Mouse (Mus musculus): ENCODE measurements around the gene Atp8b5. TPM values are rescaled to one million over a fixed set of nuclear protein-coding genes. Genes with fewer than 3 reads are reported as not detected.
A peak's percentile ranks its signal among the peaks of the same experiment; 100 is the strongest.

The Atp8b5 gene
- polyA plus RNA-seq, 1 experiment from 2014 or later, result 0.62 TPM

DNA sequence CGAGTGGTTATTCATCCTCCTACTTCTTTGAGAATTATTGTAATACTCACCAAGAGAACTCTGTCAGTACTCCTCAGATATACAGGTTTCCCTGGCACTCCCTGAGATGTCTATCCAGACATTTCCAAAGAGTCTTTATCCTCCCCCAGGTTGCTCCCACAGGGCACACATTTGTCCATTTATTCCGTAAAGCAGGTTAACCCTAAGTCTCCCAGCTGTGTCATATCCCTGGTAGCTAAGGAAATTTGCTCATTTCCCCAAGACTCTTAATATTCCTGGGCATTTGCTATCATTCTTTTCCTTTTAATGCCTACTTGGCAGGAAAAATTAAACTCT is 332 bp downstream of the Atp8b5 start:
- 19% methylated on average over 2 of the region's 2 CpGs for WGBS
- Histone ChIP-seq H3K27ac (ENCODE audit: low read depth) (no peak overlapping the region), H3K9ac (ENCODE audit: low read length) (no peak overlapping the region), H3K4me2 (ENCODE audit: low read length) (peak overlapping the region; percentile 45), H3K4me3 (ENCODE audit: low read depth, low read length) (peak overlapping the region; percentile 24; the same call in 1 of the 2 replicates), H3K9me3 (ENCODE audit: control insufficient read depth, low read length) (no peaks in the 10 kb centered on the region), H3K4me1 (replicated peaks; ENCODE audit: control insufficient read depth, insufficient read depth, low read length) (no peaks in the 10 kb centered on the region), H3K27me3 (replicated peaks; ENCODE audit: control insufficient read depth, insufficient read depth, low read length) (no peaks in the 10 kb centered on the region), H3K36me3 (ENCODE audit: control insufficient read depth, insufficient read depth, low read length) (no peaks in the 10 kb centered on the region)
- ATAC-seq (replicated peaks; ENCODE audit: low FRiP score, low TSS enrichment, low read depth) (no peak), DNase-seq (ENCODE audit: low spot score) (no peak)

DNA sequence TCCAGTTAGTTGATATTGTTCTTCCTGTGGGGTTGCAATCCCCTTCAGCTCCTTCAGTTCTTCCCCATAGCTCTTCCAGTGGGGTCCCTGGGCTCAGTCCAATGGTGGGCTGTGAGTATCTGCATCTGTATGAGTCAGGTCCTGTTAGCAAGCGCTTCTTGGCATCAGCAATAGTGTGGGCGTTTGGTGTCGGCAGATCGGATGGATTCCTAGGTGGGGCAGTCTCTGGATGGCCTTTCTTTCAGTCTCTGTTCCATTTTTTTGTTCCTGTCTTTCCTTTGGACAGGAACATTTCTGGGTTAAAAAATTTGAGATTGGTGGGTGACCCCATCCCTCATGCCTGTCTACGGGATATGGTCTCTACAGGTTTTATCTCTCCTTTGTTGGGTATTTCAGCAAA is 18.5 kb downstream of the Atp8b5 start:
- H3K9ac ChIP-seq (ENCODE audit: low read length), result no peak overlapping the region
- WGBS, result 97% methylated on average over 5 of the region's 5 CpGs
- no peaks in the 10 kb centered on the region for H3K4me1 ChIP-seq (replicated peaks; ENCODE audit: control insufficient read depth, insufficient read depth, low read length)
- ATAC-seq (replicated peaks; ENCODE audit: low FRiP score, low TSS enrichment, low read depth) (no peak), DNase-seq (ENCODE audit: low spot score) (no peak)
- H3K9me3 ChIP-seq (ENCODE audit: control insufficient read depth, low read length), result no peaks in the 10 kb centered on the region
- H3K36me3 ChIP-seq (ENCODE audit: control insufficient read depth, insufficient read depth, low read length), result no peaks in the 10 kb centered on the region
- no peak overlapping the region for H3K4me2 ChIP-seq (ENCODE audit: low read length)
- H3K4me3 ChIP-seq (ENCODE audit: low read depth, low read length), result no peak overlapping the region
- no peaks in the 10 kb centered on the region for H3K27me3 ChIP-seq (replicated peaks; ENCODE audit: control insufficient read depth, insufficient read depth, low read length)
- H3K27ac ChIP-seq (ENCODE audit: low read depth), result no peak overlapping the region

DNA sequence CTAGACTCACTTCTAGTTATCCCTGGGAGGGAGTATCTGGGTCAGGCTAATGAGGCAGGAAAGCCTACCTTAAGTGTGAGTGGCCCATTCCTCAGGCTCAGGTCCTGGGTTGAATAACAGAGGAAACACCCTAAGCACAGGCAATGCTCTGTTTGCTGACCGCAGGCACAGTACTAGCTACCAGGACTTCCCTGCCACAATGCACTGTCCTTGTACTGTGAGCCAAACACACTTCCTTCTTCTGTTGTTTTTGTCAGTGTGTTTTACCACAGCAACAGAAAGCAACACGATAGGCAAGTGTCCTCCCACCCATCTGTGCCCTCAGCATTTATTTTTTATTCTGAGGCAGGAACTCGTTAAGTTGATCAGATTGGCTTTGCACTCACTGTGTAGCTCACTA is 20.3 kb downstream of the Atp8b5 start:
- no peak overlapping the region for H3K27ac ChIP-seq (ENCODE audit: low read depth)
- H3K4me1 ChIP-seq (replicated peaks; ENCODE audit: control insufficient read depth, insufficient read depth, low read length), result no peaks in the 10 kb centered on the region
- H3K9ac ChIP-seq (ENCODE audit: low read length), result no peak overlapping the region
- no peaks in the 10 kb centered on the region for H3K9me3 ChIP-seq (ENCODE audit: control insufficient read depth, low read length)
- ATAC-seq (replicated peaks; ENCODE audit: low FRiP score, low TSS enrichment, low read depth) (no peak), DNase-seq (ENCODE audit: low spot score) (no peak)
- H3K4me3 ChIP-seq (ENCODE audit: low read depth, low read length), result no peak overlapping the region
- no peaks in the 10 kb centered on the region for H3K36me3 ChIP-seq (ENCODE audit: control insufficient read depth, insufficient read depth, low read length)
- H3K4me2 ChIP-seq (ENCODE audit: low read length), result no peak overlapping the region
- H3K27me3 ChIP-seq (replicated peaks; ENCODE audit: control insufficient read depth, insufficient read depth, low read length), result no peaks in the 10 kb centered on the region
- WGBS, result 73% methylated on average over 3 of the region's 3 CpGs

DNA sequence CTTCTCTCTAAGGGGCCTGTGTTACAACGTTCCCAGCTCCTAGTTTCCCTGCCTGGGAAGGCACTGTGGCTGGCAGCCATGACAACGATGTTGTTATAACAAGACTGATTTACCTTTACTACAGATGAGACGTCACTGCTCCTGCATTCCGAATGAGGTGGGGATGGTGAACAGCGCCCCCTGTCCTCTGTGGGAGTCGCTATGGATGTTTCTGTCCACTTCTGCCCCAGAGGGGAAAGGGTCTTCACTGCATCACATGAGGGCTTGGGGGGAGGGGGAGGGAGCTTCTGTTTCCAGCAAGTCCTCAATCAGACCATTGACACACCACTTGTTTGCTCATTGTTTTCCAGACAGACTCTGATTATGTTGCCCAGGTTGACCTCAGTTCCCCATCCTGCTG is 27.0 kb downstream of the Atp8b5 start:
- DNase-seq (ENCODE audit: low spot score) (no peak), ATAC-seq (replicated peaks; ENCODE audit: low FRiP score, low TSS enrichment, low read depth) (no peak)
- Histone ChIP-seq H3K27me3 (replicated peaks; ENCODE audit: control insufficient read depth, insufficient read depth, low read length) (no peaks in the 10 kb centered on the region), H3K4me3 (ENCODE audit: low read depth, low read length) (no peak overlapping the region), H3K4me1 (replicated peaks; ENCODE audit: control insufficient read depth, insufficient read depth, low read length) (no peaks in the 10 kb centered on the region), H3K36me3 (ENCODE audit: control insufficient read depth, insufficient read depth, low read length) (no peaks in the 10 kb centered on the region), H3K9me3 (ENCODE audit: control insufficient read depth, low read length) (no peaks in the 10 kb centered on the region), H3K27ac (ENCODE audit: low read depth) (no peak overlapping the region), H3K9ac (ENCODE audit: low read length) (no peak overlapping the region), H3K4me2 (ENCODE audit: low read length) (no peak overlapping the region)
- WGBS, result 28% methylated on average over 6 of the region's 6 CpGs

GRCm38 (mm10) chr4:43309696-43310338 is 42.9 kb downstream of the Atp8b5 start:
- 60% methylated on average over 11 of the region's 11 CpGs for WGBS
- Histone ChIP-seq H3K4me3 (ENCODE audit: low read depth, low read length) (no peak overlapping the region), H3K27ac (ENCODE audit: low read depth) (no peak overlapping the region), H3K4me1 (replicated peaks; ENCODE audit: control insufficient read depth, insufficient read depth, low read length) (no peaks in the 10 kb centered on the region), H3K9ac (ENCODE audit: low read length) (no peak overlapping the region), H3K9me3 (ENCODE audit: control insufficient read depth, low read length) (no peaks in the 10 kb centered on the region), H3K4me2 (ENCODE audit: low read length) (no peak overlapping the region), H3K36me3 (ENCODE audit: control insufficient read depth, insufficient read depth, low read length) (no peaks in the 10 kb centered on the region), H3K27me3 (replicated peaks; ENCODE audit: control insufficient read depth, insufficient read depth, low read length) (no peaks in the 10 kb centered on the region)
- no peak for DNase-seq (ENCODE audit: low spot score)
- ATAC-seq (replicated peaks; ENCODE audit: low FRiP score, low TSS enrichment, low read depth), result no peak

GRCm38 (mm10) chr4:43321536-43321935 is 54.6 kb downstream of the Atp8b5 start:
- H3K4me1 ChIP-seq (replicated peaks; ENCODE audit: control insufficient read depth, insufficient read depth, low read length), result no peaks in the 10 kb centered on the region
- DNase-seq (ENCODE audit: low spot score) (no peak), ATAC-seq (replicated peaks; ENCODE audit: low FRiP score, low TSS enrichment, low read depth) (no peak)
- H3K9me3 ChIP-seq (ENCODE audit: control insufficient read depth, low read length), result no peaks in the 10 kb centered on the region
- WGBS, result 83% methylated on average over 4 of the region's 4 CpGs
- no peaks in the 10 kb centered on the region for H3K36me3 ChIP-seq (ENCODE audit: control insufficient read depth, insufficient read depth, low read length)
- no peak overlapping the region for H3K4me2 ChIP-seq (ENCODE audit: low read length)
- no peak overlapping the region for H3K9ac ChIP-seq (ENCODE audit: low read length)
- H3K4me3 ChIP-seq (ENCODE audit: low read depth, low read length), result no peak overlapping the region
- no peaks in the 10 kb centered on the region for H3K27me3 ChIP-seq (replicated peaks; ENCODE audit: control insufficient read depth, insufficient read depth, low read length)
- no peak overlapping the region for H3K27ac ChIP-seq (ENCODE audit: low read depth)

DNA sequence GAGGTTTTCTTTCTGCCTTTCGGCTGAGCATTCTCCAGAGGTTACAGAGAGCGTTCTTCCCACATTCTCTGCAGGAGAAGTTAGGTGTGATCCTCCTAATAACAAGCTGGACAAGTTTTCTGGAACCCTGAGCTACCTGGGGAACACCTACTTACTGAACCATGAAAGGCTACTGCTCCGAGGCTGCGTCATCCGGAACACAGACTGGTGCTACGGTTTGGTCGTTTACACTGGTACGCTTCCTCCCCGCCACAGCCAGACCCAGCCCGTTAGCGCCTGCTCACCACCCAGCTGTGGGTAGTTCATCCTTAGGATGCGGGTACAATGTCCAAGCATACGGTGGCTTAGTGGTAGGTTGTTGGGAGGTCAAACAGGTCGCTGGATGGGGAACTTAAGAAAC is 55.4 kb downstream of the Atp8b5 start:
- no peak overlapping the region for H3K27ac ChIP-seq (ENCODE audit: low read depth)
- no peak overlapping the region for H3K4me3 ChIP-seq (ENCODE audit: low read depth, low read length)
- ATAC-seq (replicated peaks; ENCODE audit: low FRiP score, low TSS enrichment, low read depth), result no peak
- no peaks in the 10 kb centered on the region for H3K27me3 ChIP-seq (replicated peaks; ENCODE audit: control insufficient read depth, insufficient read depth, low read length)
- H3K36me3 ChIP-seq (ENCODE audit: control insufficient read depth, insufficient read depth, low read length), result no peaks in the 10 kb centered on the region
- H3K9ac ChIP-seq (ENCODE audit: low read length), result no peak overlapping the region
- no peak for DNase-seq (ENCODE audit: low spot score)
- H3K4me1 ChIP-seq (replicated peaks; ENCODE audit: control insufficient read depth, insufficient read depth, low read length), result no peaks in the 10 kb centered on the region
- no peaks in the 10 kb centered on the region for H3K9me3 ChIP-seq (ENCODE audit: control insufficient read depth, low read length)
- H3K4me2 ChIP-seq (ENCODE audit: low read length), result no peak overlapping the region
- WGBS, result 83% methylated on average over 14 of the region's 14 CpGs

DNA sequence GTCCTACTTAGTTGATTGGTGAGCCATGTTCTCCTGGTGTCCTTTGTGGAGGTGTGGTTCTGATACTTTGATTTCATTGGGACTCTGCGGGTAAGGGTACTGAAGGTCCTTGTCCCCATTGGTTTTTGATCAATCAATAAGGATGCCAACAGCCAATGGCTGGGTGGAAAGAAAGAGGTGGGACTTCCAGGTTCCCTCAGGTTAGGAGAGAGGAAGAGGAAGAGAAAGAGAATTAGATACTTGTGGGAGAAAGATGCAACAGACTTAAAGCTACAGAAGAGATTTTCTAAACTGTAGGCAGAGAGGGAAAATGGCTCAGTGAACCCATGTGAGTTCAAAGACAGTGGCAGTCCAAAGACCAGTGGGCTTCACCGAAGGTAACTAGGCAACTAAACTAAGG is 60.2 kb downstream of the Atp8b5 start:
- Histone ChIP-seq H3K9me3 (ENCODE audit: control insufficient read depth, low read length) (no peaks in the 10 kb centered on the region), H3K27ac (ENCODE audit: low read depth) (no peak overlapping the region), H3K9ac (ENCODE audit: low read length) (no peak overlapping the region), H3K27me3 (replicated peaks; ENCODE audit: control insufficient read depth, insufficient read depth, low read length) (no peaks in the 10 kb centered on the region), H3K4me1 (replicated peaks; ENCODE audit: control insufficient read depth, insufficient read depth, low read length) (no peaks in the 10 kb centered on the region), H3K4me3 (ENCODE audit: low read depth, low read length) (no peak overlapping the region), H3K36me3 (ENCODE audit: control insufficient read depth, insufficient read depth, low read length) (no peaks in the 10 kb centered on the region), H3K4me2 (ENCODE audit: low read length) (no peak overlapping the region)
- no peak for ATAC-seq (replicated peaks; ENCODE audit: low FRiP score, low TSS enrichment, low read depth)
- 90% methylated on average over 2 of the region's 2 CpGs for whole genome bisulfite sequencing
- DNase-seq (ENCODE audit: low spot score), result no peak

GRCm38 (mm10) chr4:43334771-43335170 is 67.8 kb downstream of the Atp8b5 start:
- Histone ChIP-seq H3K27ac (ENCODE audit: low read depth) (no peak overlapping the region), H3K36me3 (ENCODE audit: control insufficient read depth, insufficient read depth, low read length) (no peaks in the 10 kb centered on the region), H3K4me1 (replicated peaks; ENCODE audit: control insufficient read depth, insufficient read depth, low read length) (no peaks in the 10 kb centered on the region), H3K27me3 (replicated peaks; ENCODE audit: control insufficient read depth, insufficient read depth, low read length) (no peaks in the 10 kb centered on the region), H3K4me2 (ENCODE audit: low read length) (no peak overlapping the region), H3K9me3 (ENCODE audit: control insufficient read depth, low read length) (peaks cover 4% of the 10 kb centered on the region; the same call in 1 of the 2 replicates), H3K9ac (ENCODE audit: low read length) (no peak overlapping the region), H3K4me3 (ENCODE audit: low read depth, low read length) (no peak overlapping the region)
- 54% methylated on average over 2 of the region's 2 CpGs for WGBS
- ATAC-seq (replicated peaks; ENCODE audit: low FRiP score, low TSS enrichment, low read depth), result no peak
- DNase-seq (ENCODE audit: low spot score), result no peak
